Comparison of ENCODE assay signal across 14 mouse cellular contexts in the genomic region with DNA sequence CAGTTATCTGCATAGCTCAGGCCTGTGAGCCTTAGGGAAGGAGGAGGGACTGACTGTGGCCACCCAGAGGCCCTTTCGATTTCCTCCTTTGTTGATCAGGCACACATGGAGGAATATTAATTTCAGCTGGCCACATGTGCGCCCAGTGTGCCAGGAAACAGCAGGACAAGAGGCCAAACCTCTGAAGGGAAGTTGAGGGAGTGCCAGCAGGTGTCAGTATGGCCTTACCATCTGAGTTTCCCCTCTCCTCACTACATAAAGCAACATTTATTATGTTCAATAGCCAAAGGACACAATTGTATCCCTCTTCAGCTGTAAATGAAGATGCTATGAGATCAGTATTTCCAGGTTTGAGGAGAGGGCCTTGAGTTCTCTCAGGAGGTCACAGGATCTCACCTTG. TPM values are rescaled to one million over a fixed set of nuclear protein-coding genes. Genes with fewer than 3 reads are reported as not detected.
DNase-seq lines count a peak whose midpoint lies in the region; ATAC-seq and TF ChIP-seq lines count a peak whose summit lies in the region.
"Had no signal": no experiment of that assay in that cellular context is flagged by ENCODE, and none has a peak within 500 bp of the region (broad histone marks: within the 10 kb centered on the region; RNA-seq: fewer than 3 reads in every experiment).

No protein-coding gene starts in this region.

- H3K4me2 ChIP-seq in liver, embryonic 14.5 days (ENCODE audit: low read depth), result no peak overlapping the region
- no peak overlapping the region for H3K4me2 ChIP-seq in liver, embryonic 11.5 days
- H3K4me2 ChIP-seq: limb, embryonic 13.5 days; neural tube, embryonic 13.5 days had no signal

- DNase-seq in heart, adult 2 months, result no peak
- no peak for DNase-seq in heart, adult 11 months
- no peak for DNase-seq in liver, embryonic 14.5 days (ENCODE audit: low read depth in 3 of 3, low spot score in 3 of 3)
- DNase-seq in liver, embryonic 11.5 days (ENCODE audit: low spot score), result no peak
- no peak for DNase-seq in Patski (ENCODE audit: low read depth, low spot score)
- DNase-seq in kidney, adult 9 months, result peak; percentile 37
- no peak for DNase-seq in right cerebral cortex, postnatal 10 days (ENCODE audit: low spot score in 2 of 2)
- DNase-seq: cerebellum, adult 18-20 months; gastrocnemius, postnatal 14 days; heart, postnatal 14 days; right cerebral cortex, postnatal 25 days had no signal

- POLR2A ChIA-PET in Patski (lab: Charles Lee), result no interaction called here

- no peak for ATAC-seq in liver, embryonic 14.5 days (ENCODE audit: insufficient read depth)
- no peak for ATAC-seq in liver, embryonic 11.5 days (replicated peaks; ENCODE audit: low FRiP score)
- no peak for ATAC-seq in Patski

- CTCF ChIA-PET in Patski (lab: Charles Lee), result interaction anchor here (1.0 to 1.8 kb wide), 4 partner anchors 9 to 584 kb away, joined by 3 to 7 read pairs (median 4); no protein-coding TSS in a partner anchor

- no peak for TF ChIP-seq POLR2A in heart, adult 2 months (IDR thresholded peaks at IDR 0.05; ENCODE audit: insufficient read depth, low read depth, low read length)

- H3K27ac ChIP-seq in heart, adult 2 months, result no peak overlapping the region
- no peak overlapping the region for H3K27ac ChIP-seq in liver, embryonic 14.5 days
- no peak overlapping the region for H3K27ac ChIP-seq in liver, embryonic 11.5 days (ENCODE audit: low read depth, low read length)
- H3K27ac ChIP-seq: limb, embryonic 13.5 days; neural tube, embryonic 13.5 days had no signal

- in situ Hi-C loops in Patski (cut with MboI; ENCODE audit: low pct_unique_long_range_greater_than_20kb), result loop anchor here (5.0 kb wide), 1 partner anchor 124 kb away; no protein-coding TSS in a partner anchor

- intact Hi-C loops in heart, adult 2 months (cut with DNase I), result loop anchor here (5.0 kb wide), 1 partner anchor 119 kb away; no protein-coding TSS in a partner anchor

- no peak overlapping the region for H3K4me3 ChIP-seq in heart, adult 2 months
- no peak overlapping the region for H3K4me3 ChIP-seq in liver, embryonic 14.5 days (ENCODE audit: insufficient read depth in 1 of 2, low read depth in 2 of 2, low read length in 2 of 2)
- H3K4me3 ChIP-seq in liver, embryonic 11.5 days (ENCODE audit: low read depth, low read length), result no peak overlapping the region
- H3K4me3 ChIP-seq: limb, embryonic 13.5 days; neural tube, embryonic 13.5 days had no signal

- no peaks in the 10 kb centered on the region for H3K79me2 ChIP-seq in heart, adult 2 months (replicated peaks; ENCODE audit: control insufficient read depth, insufficient read depth, low read length)

- no peaks in the 10 kb centered on the region for H3K4me1 ChIP-seq in heart, adult 2 months (ENCODE audit: control insufficient read depth, insufficient read depth, low read length)
- H3K4me1 ChIP-seq in liver, embryonic 14.5 days (replicated peaks; ENCODE audit: control insufficient read depth in 2 of 2, insufficient read depth in 2 of 2, low read length in 1 of 2), result no peaks in the 10 kb centered on the region
- H3K4me1 ChIP-seq in liver, embryonic 11.5 days (replicated peaks; ENCODE audit: control insufficient read depth, insufficient read depth, low read length), result no peaks in the 10 kb centered on the region
- H3K4me1 ChIP-seq: limb, embryonic 13.5 days; neural tube, embryonic 13.5 days had no signal

- no peak overlapping the region for H3K9ac ChIP-seq in heart, adult 2 months (ENCODE audit: low read depth, low read length)
- no peak overlapping the region for H3K9ac ChIP-seq in liver, embryonic 14.5 days (replicated peaks)
- no peak overlapping the region for H3K9ac ChIP-seq in liver, embryonic 11.5 days (ENCODE audit: low read depth, low read length)
- H3K9ac ChIP-seq: limb, embryonic 13.5 days; neural tube, embryonic 13.5 days had no signal

- H3K27me3 ChIP-seq in heart, adult 2 months (ENCODE audit: control insufficient read depth, insufficient read depth, low read length), result no peaks in the 10 kb centered on the region
- no peaks in the 10 kb centered on the region for H3K27me3 ChIP-seq in liver, embryonic 14.5 days (ENCODE audit: control insufficient read depth, insufficient read depth, low read length)
- no peaks in the 10 kb centered on the region for H3K27me3 ChIP-seq in liver, embryonic 11.5 days (replicated peaks; ENCODE audit: control insufficient read depth, insufficient read depth, low read length)
- no peaks in the 10 kb centered on the region for H3K27me3 ChIP-seq in Patski
- H3K27me3 ChIP-seq: limb, embryonic 13.5 days; neural tube, embryonic 13.5 days had no signal

- TF ChIP-seq EP300 in heart, adult 2 months (IDR thresholded peaks at IDR 0.05; ENCODE audit: insufficient read depth, low read depth, low read length), result no peak
- no peak for TF ChIP-seq EP300 in liver, embryonic 14.5 days (IDR thresholded peaks at IDR 0.05; ENCODE audit: low read depth)

- H3K9me3 ChIP-seq in liver, embryonic 14.5 days (ENCODE audit: control insufficient read depth, low read length), result no peaks in the 10 kb centered on the region
- no peaks in the 10 kb centered on the region for H3K9me3 ChIP-seq in liver, embryonic 11.5 days (ENCODE audit: control insufficient read depth, low read length)
- H3K9me3 ChIP-seq: limb, embryonic 13.5 days; neural tube, embryonic 13.5 days had no signal

- WGBS in heart, adult 2 months, result 34% methylated on average over 2 of the region's 2 CpGs
- 29% methylated on average over 2 of the region's 2 CpGs for WGBS in liver, embryonic 14.5 days (ENCODE audit: insufficient replicate concordance)
- WGBS in liver, embryonic 11.5 days, result 45% methylated on average over 2 of the region's 2 CpGs

- TF ChIP-seq CTCF in heart, adult 2 months (IDR thresholded peaks at IDR 0.05), result peak; percentile 52
- 0 out of 2 replicates have a peak, but pooled peaks have one; percentile 17 for TF ChIP-seq CTCF in liver, embryonic 14.5 days (IDR thresholded peaks at IDR 0.05; ENCODE audit: low read depth)
- peak; percentile 60 for TF ChIP-seq CTCF in Patski (IDR thresholded peaks at IDR 0.05)

- H3K36me3 ChIP-seq in heart, adult 2 months (ENCODE audit: control insufficient read depth, insufficient read depth, low read length), result no peaks in the 10 kb centered on the region
- H3K36me3 ChIP-seq in liver, embryonic 14.5 days (replicated peaks; ENCODE audit: control insufficient read depth, insufficient read depth, low read depth), result no peaks in the 10 kb centered on the region
- H3K36me3 ChIP-seq in liver, embryonic 11.5 days (ENCODE audit: control insufficient read depth, insufficient read depth, low read length), result no peaks in the 10 kb centered on the region
- H3K36me3 ChIP-seq: limb, embryonic 13.5 days; neural tube, embryonic 13.5 days had no signal

RNA-seq across cellular contexts. Expression of a gene that starts 13.2 kb away (rescaled TPM):
- 10 to 100 TPM; 52.9 to 58.1 TPM for total RNA-seq in heart, adult 2 months (2021)
- polyA plus RNA-seq in heart, adult 2 months (2012; rRNA removed), result 30.7 and 31.6 TPM in 2 replicates
- polyA plus RNA-seq in liver, embryonic 14.5 days (2012; rRNA removed), result 0.02 and 0.04 TPM in 2 replicates
- not detected in 2 replicates for polyA plus RNA-seq in liver, embryonic 14.5 days (2014; fragmentation: Nextera tagmentation; extraction: Ambion mirVana)
- 1.2 and 1.4 TPM in 2 replicates for polyA plus RNA-seq in liver, embryonic 11.5 days (2014; fragmentation: Nextera tagmentation; extraction: Ambion mirVana)
- polyA plus RNA-seq in Patski (2021), result not detected
- total RNA-seq: megakaryocyte, adult 5-6 weeks had no signal

Comparison
In these comparisons a context has a peak if more than half of its experiments do, and no peak if none do; other contexts are left out.
1. RNA of a gene that starts 13.2 kb away (polyA plus RNA-seq): 30.7 to 31.6 TPM in heart, adult 2 months; 1.2 to 1.4 TPM in liver, embryonic 11.5 days, not detected in Patski (single experiment) and 0.02 to 0.04 TPM in liver, embryonic 14.5 days; every median in the first group is over 10 times any median in the second.
2. Peak in every context shown above with its lines, with median percentiles within 50 percentile points of each other: CTCF ChIP-seq.